Mouse (Mus musculus) mesoderm, embryonic 11.5 days (tissue): ENCODE data around the gene Cadps.
A peak's percentile ranks its signal among the peaks of the same experiment; 100 is the strongest.

Experiments
- DNase-seq: peaks from one replicate; pipeline ENCODE4 v3.0.0-alpha.2; 2012; ENCODE audit warnings: low read depth, low spot score

The Cadps gene

GRCm38 (mm10) chr14:12507018-12507417 is 315.9 kb downstream of the Cadps start:
- no peak for DNase-seq

GRCm38 (mm10) chr14:12504191-12504947 is 318.5 kb downstream of the Cadps start:
- no peak for DNase-seq

DNA sequence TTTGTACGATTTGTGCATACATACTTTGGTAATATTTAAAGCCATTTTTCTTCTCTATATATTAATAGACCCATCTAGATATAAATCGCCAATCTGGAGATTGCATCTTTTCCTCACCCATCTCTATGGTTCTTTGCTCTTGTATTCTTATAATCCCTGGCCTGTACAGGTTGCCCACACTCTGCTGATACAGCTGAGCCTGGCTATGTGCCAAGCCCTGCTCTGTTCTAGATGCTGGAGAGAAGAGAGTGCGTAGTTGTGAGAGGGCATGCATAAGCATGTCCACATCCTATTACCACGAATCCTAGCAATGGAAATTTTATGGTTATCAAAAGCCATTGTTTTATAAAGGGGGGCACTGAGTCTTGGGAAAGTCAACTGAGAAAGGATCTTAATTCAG is 360.7 kb downstream of the Cadps start:
- DNase-seq = no peak

DNA sequence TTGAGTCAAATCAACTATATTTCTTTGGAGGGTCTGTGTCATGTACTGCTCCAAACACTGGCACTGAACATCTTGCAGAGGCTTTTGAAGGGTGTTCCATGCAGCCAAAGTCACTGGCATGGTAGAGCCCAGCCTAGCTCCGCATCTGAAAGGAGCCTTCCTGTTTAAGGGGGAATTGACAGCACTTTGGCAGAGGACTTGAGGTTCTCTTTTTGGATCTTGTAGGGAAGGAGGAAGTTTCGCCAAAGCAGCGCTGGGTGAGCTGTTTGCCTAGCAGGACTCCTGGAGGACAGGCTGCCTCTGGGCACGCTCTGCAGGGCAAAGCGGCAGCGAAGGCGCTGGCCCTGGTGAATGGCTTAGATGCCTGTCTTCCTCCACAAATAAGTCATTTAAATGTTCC is 363.2 kb downstream of the Cadps start:
- DNase-seq = no peak

DNA sequence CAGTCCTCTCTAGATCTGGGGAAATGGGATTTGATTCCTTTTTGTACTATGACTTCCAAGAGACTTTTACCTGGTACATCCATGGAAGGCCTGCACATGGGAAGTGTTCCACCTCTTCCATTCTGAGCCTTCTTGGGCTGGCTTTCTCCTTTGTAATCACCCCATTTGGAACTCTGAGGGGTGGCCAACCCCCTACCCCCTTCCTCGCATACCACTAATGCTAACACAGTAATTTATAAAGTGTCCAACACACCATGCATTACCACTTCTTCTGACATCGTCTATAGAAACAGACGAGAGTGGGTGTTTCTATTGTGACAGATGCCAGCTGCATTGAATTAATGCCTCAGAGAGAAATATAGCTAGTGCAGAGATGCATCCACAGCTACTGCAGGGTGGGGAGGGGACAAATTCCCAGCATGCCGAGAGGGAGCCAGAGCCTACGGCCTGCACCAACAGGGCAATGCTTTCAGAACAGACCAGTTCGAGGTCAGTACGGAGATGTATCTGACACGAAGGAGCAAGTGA is 367.8 kb downstream of the Cadps start:
- no peak for DNase-seq

DNA sequence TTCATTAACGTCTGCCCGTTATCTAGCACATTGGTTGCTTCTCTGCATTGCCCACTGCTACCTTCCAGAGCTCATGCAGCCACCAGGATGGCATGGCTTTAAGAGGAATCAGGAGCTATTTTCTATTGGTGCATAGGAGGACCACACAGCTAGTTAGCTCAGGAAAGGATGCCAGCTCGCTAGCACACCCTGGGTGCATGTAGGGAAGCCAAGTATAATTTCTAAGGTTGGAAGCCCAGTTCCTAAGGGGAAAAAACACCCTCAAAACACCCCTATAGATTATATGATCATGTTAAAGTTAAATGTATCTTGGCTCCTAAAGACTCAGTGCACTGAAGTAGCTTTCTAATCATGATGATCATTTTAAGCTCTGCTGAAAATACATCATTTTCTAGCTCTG is 372.1 kb downstream of the Cadps start:
- DNase-seq = no peak

- no peak for DNase-seq
Observed at GRCm38 (mm10) chr14:12448883-12449282, 374.0 kb downstream of the Cadps start.

DNA sequence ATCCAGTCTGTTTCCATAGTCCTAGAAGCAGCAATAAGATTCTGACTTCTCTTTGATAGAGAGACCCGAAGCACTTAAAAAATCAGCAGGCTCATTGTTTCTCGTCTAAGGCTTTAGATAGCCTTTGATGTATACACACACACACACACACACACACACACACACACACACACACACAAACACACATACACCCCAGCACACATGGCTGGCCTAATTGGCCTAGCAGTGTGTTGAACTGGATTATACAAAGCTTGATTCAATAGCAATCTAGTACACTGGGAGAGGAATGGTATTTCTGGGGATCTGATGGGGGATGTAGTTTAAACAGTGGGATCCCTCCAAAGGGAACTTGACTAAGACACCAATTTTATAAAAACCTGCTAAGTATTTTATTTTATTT is 381.9 kb downstream of the Cadps start:
- DNase-seq = no peak

DNA sequence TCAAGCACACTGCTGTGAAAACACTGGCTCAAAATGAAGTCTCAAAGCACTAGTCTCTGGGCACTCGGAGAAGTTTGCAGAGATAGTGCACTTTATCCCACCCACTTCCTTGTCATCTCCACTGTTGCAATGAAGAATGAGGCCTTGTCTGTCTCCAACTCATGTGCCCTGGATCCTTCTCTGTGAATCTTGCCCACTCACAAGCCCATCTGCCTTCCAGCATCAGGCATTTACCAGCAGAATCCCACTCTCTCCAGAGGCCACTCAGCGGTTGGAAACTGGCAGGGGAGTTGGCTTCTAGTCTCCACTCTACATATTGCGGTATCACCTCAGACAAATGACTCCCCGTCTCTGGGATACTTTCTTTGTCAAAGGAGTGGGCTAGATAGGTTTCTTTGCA is 384.9 kb downstream of the Cadps start:
- no peak for DNase-seq

DNA sequence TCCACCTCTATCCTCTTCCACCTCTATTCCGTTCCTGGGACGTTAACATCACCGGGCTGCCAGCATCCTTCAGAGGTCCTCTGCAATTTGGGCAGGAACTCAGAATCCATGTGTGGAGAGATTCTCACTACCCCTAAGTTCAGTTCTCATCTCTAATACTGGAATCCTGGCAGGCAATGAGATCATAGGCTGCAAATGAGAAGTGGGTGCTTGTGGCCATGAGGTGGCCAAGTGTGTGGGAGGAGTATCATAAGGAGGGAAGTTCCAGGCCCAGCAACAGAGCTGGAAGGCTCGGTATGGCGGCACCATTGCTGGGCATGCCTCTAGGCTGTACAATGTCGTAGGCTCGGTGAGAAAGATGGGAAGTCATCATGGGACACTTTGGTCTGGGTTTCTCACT is 385.5 kb downstream of the Cadps start:
- DNase-seq = no peak

- DNase-seq = no peak
Observed at GRCm38 (mm10) chr14:12436903-12437368, 385.9 kb downstream of the Cadps start.

- DNase-seq = no peak
Observed at GRCm38 (mm10) chr14:12428021-12428654, 394.7 kb downstream of the Cadps start.

- DNase-seq = no peak
Observed at GRCm38 (mm10) chr14:12425311-12425710, 397.6 kb downstream of the Cadps start.

DNA sequence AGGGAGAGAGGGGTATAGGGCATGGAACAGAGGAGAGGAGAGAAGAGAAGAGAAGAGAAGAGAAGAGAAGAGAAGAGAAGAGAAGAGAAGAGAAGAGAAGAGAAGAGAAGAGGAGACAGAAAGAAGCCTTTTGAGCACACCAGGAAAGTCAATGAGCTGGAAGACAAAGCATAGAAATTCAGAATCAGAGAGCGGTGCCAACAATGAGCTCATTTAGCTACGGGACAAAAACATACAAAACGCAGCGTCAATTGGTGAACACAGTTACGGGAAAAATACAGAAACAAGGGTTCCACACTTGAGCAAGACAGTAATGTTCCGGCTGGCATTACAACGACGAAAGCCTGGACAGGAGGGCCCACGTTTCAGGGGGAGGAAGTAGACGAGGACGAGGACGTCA is 412.6 kb downstream of the Cadps start:
- DNase-seq = no peak

DNA sequence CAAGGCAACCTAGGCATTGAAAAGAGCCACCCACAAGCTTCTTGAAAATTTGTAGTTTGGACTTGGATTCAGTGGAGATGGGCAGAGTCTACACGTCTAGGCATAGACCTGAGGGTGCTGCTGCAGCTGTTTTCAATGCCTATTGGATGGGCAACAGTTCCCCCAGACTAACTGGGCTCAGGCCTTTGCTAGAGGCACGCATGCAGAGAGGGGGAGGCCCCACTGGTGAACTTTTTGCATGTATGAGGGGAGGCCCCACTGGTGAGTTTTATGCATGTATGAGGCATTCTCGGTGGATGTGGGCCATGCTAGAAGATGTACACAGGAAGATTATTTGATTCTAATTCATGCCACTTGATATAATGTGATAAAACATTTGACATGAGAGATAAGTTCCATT is 413.1 kb downstream of the Cadps start:
- no peak for DNase-seq

DNA sequence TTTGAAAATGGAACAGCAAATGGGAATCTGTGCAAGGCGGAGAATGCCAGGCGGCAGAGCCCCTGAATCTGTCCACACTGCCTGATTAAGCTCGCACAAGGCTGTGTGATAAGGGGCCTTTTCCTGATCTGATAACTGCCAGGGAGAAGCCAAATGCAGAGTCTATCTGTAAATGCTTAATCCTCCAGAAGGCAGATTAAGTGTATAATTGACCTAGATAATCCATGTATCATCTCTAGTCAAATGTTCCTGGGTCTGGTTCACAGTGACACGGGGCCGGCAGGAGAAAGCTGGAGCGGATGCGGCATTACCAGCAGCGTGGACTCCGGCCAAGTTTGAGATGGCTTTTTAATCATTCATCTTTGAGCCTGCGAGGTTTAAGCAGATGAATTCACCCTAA is 416.3 kb downstream of the Cadps start:
- DNase-seq = no peak

DNA sequence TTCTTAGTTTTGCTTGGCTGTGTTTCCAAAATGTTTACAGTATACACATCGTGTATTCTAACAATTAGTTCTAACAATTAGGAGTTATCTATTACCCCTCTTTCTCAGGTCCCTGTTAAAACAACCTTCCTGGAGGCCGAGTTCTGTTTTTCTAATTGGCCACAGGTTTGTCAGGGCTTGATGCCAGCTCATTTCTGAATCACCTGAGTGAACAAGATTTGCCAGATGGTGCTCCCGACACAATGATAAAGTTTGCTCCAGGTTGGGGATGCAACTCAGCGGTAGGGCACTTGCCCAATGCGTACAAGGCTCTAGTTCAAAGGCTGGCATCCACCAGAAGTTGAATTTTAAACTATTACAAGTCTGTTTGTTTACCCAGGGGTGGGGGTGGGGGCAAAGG is 417.7 kb downstream of the Cadps start:
- no peak for DNase-seq

DNA sequence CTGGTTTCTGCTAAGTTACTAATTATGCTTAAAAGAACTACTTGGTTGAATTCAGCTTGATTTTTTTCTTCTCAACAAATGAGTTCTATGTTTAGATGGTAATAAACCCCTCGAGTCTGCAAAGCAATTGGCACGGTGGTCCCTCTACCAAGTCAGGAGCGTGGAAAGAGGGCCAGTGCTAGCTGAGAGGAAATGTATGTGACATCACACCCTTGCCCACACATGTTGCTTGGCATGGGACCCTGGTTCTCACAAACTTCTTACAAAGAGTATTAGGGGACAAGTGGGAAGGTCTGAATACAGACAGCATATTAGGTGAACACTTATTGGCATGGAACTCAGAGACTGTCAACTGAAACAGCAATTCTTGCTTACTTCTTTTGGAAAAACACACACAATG is 418.2 kb downstream of the Cadps start:
- no peak for DNase-seq

GRCm38 (mm10) chr14:12404052-12404451 is 418.8 kb downstream of the Cadps start:
- no peak for DNase-seq

- no peak for DNase-seq
Observed at GRCm38 (mm10) chr14:12400116-12400515, 422.8 kb downstream of the Cadps start.

GRCm38 (mm10) chr14:12397561-12397960 is 425.3 kb downstream of the Cadps start:
- DNase-seq = no peak

GRCm38 (mm10) chr14:12394318-12394717 is 428.6 kb downstream of the Cadps start:
- DNase-seq = no peak

DNA sequence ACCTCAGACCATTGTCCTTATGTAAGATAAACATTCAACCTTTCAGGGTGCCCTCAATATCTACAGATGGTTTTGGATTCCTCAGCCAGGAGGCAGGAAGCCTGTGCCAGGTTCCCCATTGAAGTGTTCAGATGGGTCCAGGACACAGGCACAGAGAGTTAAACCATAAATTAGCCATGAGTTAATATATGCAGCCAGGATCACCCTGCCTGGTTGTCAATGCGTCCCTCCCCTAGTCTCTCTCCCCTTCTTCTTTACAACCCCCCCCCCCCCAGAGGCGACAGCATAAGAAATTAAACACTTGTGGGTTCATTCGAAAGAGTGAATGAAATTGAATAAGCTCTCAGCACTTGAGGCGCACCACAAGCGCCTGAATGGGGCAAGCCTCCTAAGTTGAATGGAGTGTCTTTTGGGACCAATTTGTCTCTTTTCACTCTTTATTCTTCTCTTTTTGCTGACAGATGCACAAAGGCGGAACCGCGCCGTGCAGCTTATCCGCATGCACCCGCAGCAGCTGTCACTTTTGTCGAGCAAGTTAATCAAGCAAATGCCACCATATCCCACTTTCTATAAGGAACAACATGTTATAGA is 429.5 kb downstream of the Cadps start:
- peak; percentile 88 for DNase-seq
